Mouse (Mus musculus): Measurements from ENCODE around the gene Ngb. TPM values are rescaled to one million over a fixed set of nuclear protein-coding genes. Genes with fewer than 3 reads are reported as not detected.

The Ngb gene
- polyA plus RNA-seq, 1 experiment: 0.37 TPM

DNA sequence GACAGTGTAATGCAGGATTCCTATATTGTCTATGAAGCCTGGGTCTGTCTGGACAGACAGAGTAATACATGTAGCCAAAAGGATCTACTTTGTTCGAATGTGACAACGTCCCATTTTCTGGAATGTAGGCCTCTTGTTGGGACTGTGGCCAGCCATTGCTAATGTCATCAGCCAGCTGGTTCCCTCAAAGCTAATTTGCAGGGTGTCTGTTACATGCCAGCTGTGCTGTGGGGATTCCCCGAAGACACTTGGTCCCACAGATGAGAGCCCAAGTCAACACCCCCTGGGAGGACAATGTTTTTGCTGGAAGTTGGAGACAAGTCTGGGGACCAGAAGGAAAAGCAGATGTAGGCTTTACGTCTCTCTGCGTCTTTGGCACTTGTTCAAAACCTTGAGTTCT lies 35.9 kb downstream of the Ngb start:
- no peak overlapping the region for H3K9ac ChIP-seq (ENCODE audit: low read depth, poor library complexity, severe bottlenecking)
- TF ChIP-seq POLR2A (IDR thresholded peaks at IDR 0.05; ENCODE audit: insufficient read depth, low read length): no peak
- no peak for TF ChIP-seq CTCF (IDR thresholded peaks at IDR 0.05; ENCODE audit: low read depth, low read length)
- no peak for TF ChIP-seq EP300 (IDR thresholded peaks at IDR 0.05; ENCODE audit: insufficient read depth, low read depth, low read length)
- no peaks in the 10 kb centered on the region for H3K9me3 ChIP-seq (replicated peaks; ENCODE audit: control insufficient read depth, insufficient read depth, low read length, poor library complexity, severe bottlenecking)
- H3K4me3 ChIP-seq (ENCODE audit: low read depth, low read length): no peak overlapping the region
- H3K4me1 ChIP-seq (ENCODE audit: control insufficient read depth, insufficient read depth, low read length): no peaks in the 10 kb centered on the region
- no peak overlapping the region for H3K27ac ChIP-seq (ENCODE audit: insufficient read depth, low read length)
- H3K27me3 ChIP-seq (ENCODE audit: control insufficient read depth, insufficient read depth, low read length, poor library complexity, severe bottlenecking): no peaks in the 10 kb centered on the region
- no peaks in the 10 kb centered on the region for H3K36me3 ChIP-seq (ENCODE audit: control insufficient read depth, insufficient read depth, low read length, poor library complexity, severe bottlenecking)

DNA sequence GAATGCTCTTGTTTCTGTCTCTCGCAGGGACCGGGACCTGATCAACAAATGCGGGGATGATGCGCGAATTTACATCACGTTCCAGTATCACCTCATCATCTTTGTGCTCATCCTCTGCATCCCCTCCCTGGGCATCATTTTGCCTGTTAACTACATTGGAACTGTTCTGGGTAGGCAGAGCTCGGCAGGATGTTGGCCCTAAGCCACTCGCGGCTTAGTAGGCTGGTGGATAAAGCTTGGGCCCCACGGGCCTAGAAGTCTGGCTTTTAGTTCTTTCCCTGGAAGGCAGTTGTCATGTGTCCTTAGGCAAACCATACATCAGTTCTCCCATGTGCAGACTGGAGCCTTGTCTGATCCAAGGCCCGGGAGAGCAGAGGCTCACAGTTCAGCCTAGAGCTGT lies 36.9 kb downstream of the Ngb start:
- Histone ChIP-seq H3K27ac (ENCODE audit: insufficient read depth, low read length) (no peak overlapping the region), H3K36me3 (ENCODE audit: control insufficient read depth, insufficient read depth, low read length, poor library complexity, severe bottlenecking) (no peaks in the 10 kb centered on the region), H3K4me3 (ENCODE audit: low read depth, low read length) (no peak overlapping the region), H3K27me3 (ENCODE audit: control insufficient read depth, insufficient read depth, low read length, poor library complexity, severe bottlenecking) (no peaks in the 10 kb centered on the region), H3K9me3 (replicated peaks; ENCODE audit: control insufficient read depth, insufficient read depth, low read length, poor library complexity, severe bottlenecking) (no peaks in the 10 kb centered on the region), H3K9ac (ENCODE audit: low read depth, poor library complexity, severe bottlenecking) (no peak overlapping the region), H3K4me1 (ENCODE audit: control insufficient read depth, insufficient read depth, low read length) (no peaks in the 10 kb centered on the region)
- no peak for TF ChIP-seq EP300 (IDR thresholded peaks at IDR 0.05; ENCODE audit: insufficient read depth, low read depth, low read length)
- no peak for TF ChIP-seq CTCF (IDR thresholded peaks at IDR 0.05; ENCODE audit: low read depth, low read length)
- TF ChIP-seq POLR2A (IDR thresholded peaks at IDR 0.05; ENCODE audit: insufficient read depth, low read length): no peak

DNA sequence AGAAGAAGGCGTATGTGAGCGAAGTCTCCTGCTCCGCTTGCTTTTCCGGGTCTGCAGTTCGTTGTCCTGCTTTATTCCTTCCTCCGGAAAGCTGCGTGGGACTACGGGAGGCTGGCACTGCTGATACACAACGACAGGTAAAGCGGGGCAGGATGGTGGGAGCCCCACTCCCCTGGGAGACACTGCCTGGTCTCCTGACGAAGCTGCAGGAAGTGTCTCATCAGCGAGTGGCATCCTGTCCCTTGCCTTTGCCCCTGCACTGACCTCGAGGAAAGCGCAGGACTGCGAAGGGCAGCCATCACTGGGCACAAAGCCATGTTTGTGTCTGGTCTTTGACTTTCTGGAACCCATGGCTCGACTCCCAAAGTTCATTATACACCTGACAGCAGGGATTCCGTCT lies 45.3 kb downstream of the Ngb start:
- Histone ChIP-seq H3K9me3 (replicated peaks; ENCODE audit: control insufficient read depth, insufficient read depth, low read length, poor library complexity, severe bottlenecking) (no peaks in the 10 kb centered on the region), H3K27me3 (ENCODE audit: control insufficient read depth, insufficient read depth, low read length, poor library complexity, severe bottlenecking) (no peaks in the 10 kb centered on the region), H3K4me3 (ENCODE audit: low read depth, low read length) (no peak overlapping the region), H3K9ac (ENCODE audit: low read depth, poor library complexity, severe bottlenecking) (no peak overlapping the region), H3K27ac (ENCODE audit: insufficient read depth, low read length) (no peak overlapping the region), H3K36me3 (ENCODE audit: control insufficient read depth, insufficient read depth, low read length, poor library complexity, severe bottlenecking) (no peaks in the 10 kb centered on the region), H3K4me1 (ENCODE audit: control insufficient read depth, insufficient read depth, low read length) (no peaks in the 10 kb centered on the region)
- TF ChIP-seq CTCF (IDR thresholded peaks at IDR 0.05; ENCODE audit: low read depth, low read length): no peak
- TF ChIP-seq EP300 (IDR thresholded peaks at IDR 0.05; ENCODE audit: insufficient read depth, low read depth, low read length): no peak
- no peak for TF ChIP-seq POLR2A (IDR thresholded peaks at IDR 0.05; ENCODE audit: insufficient read depth, low read length)

- no peaks in the 10 kb centered on the region for H3K9me3 ChIP-seq (replicated peaks; ENCODE audit: control insufficient read depth, insufficient read depth, low read length, poor library complexity, severe bottlenecking)
- TF ChIP-seq EP300 (IDR thresholded peaks at IDR 0.05; ENCODE audit: insufficient read depth, low read depth, low read length) (no peak), POLR2A (IDR thresholded peaks at IDR 0.05; ENCODE audit: insufficient read depth, low read length) (no peak), CTCF (IDR thresholded peaks at IDR 0.05; ENCODE audit: low read depth, low read length) (no peak)
Observed at GRCm38 (mm10) chr12:87054873-87055272, 47.5 kb downstream of the Ngb start.

GRCm38 (mm10) chr12:87052661-87053321 lies 49.5 kb downstream of the Ngb start:
- H3K4me3 ChIP-seq (ENCODE audit: low read depth, low read length): no peak overlapping the region
- H3K4me1 ChIP-seq (ENCODE audit: control insufficient read depth, insufficient read depth, low read length): no peaks in the 10 kb centered on the region
- H3K36me3 ChIP-seq (ENCODE audit: control insufficient read depth, insufficient read depth, low read length, poor library complexity, severe bottlenecking): no peaks in the 10 kb centered on the region
- H3K9me3 ChIP-seq (replicated peaks; ENCODE audit: control insufficient read depth, insufficient read depth, low read length, poor library complexity, severe bottlenecking): no peaks in the 10 kb centered on the region
- H3K27me3 ChIP-seq (ENCODE audit: control insufficient read depth, insufficient read depth, low read length, poor library complexity, severe bottlenecking): no peaks in the 10 kb centered on the region
- no peak overlapping the region for H3K27ac ChIP-seq (ENCODE audit: insufficient read depth, low read length)
- TF ChIP-seq CTCF (IDR thresholded peaks at IDR 0.05; ENCODE audit: low read depth, low read length): peak; percentile 88
- no peak for TF ChIP-seq EP300 (IDR thresholded peaks at IDR 0.05; ENCODE audit: insufficient read depth, low read depth, low read length)
- H3K9ac ChIP-seq (ENCODE audit: low read depth, poor library complexity, severe bottlenecking): no peak overlapping the region

More at GRCm38 (mm10) chr12:87054873-87055272, 47.5 kb downstream of the Ngb start:
- H3K4me3 ChIP-seq (ENCODE audit: low read depth, low read length): no peak overlapping the region
- no peaks in the 10 kb centered on the region for H3K27me3 ChIP-seq (ENCODE audit: control insufficient read depth, insufficient read depth, low read length, poor library complexity, severe bottlenecking)
- H3K4me1 ChIP-seq (ENCODE audit: control insufficient read depth, insufficient read depth, low read length): no peaks in the 10 kb centered on the region
- H3K27ac ChIP-seq (ENCODE audit: insufficient read depth, low read length): no peak overlapping the region
- no peaks in the 10 kb centered on the region for H3K36me3 ChIP-seq (ENCODE audit: control insufficient read depth, insufficient read depth, low read length, poor library complexity, severe bottlenecking)
- no peak overlapping the region for H3K9ac ChIP-seq (ENCODE audit: low read depth, poor library complexity, severe bottlenecking)

- Histone ChIP-seq H3K36me3 (ENCODE audit: control insufficient read depth, insufficient read depth, low read length, poor library complexity, severe bottlenecking) (no peaks in the 10 kb centered on the region), H3K27ac (ENCODE audit: insufficient read depth, low read length) (no peak overlapping the region), H3K4me3 (ENCODE audit: low read depth, low read length) (no peak overlapping the region), H3K27me3 (ENCODE audit: control insufficient read depth, insufficient read depth, low read length, poor library complexity, severe bottlenecking) (no peaks in the 10 kb centered on the region), H3K9ac (ENCODE audit: low read depth, poor library complexity, severe bottlenecking) (no peak overlapping the region), H3K9me3 (replicated peaks; ENCODE audit: control insufficient read depth, insufficient read depth, low read length, poor library complexity, severe bottlenecking) (no peaks in the 10 kb centered on the region), H3K4me1 (ENCODE audit: control insufficient read depth, insufficient read depth, low read length) (no peaks in the 10 kb centered on the region)
- TF ChIP-seq POLR2A (IDR thresholded peaks at IDR 0.05; ENCODE audit: insufficient read depth, low read length): no peak
Observed at GRCm38 (mm10) chr12:87047536-87047935, 54.8 kb downstream of the Ngb start.

Other genes with a start within 250 kb of the Ngb start
- 37.9 and 40.3 TPM in 2 replicates for gene Irf2bpl, start 217.7 kb downstream of the Ngb start, polyA plus RNA-seq (2011; ENCODE audit: insufficient read depth, insufficient read length, low read depth, missing spikeins)
- gene Cipc, start 155.5 kb downstream of the Ngb start, polyA plus RNA-seq (2011; ENCODE audit: insufficient read depth, insufficient read length, low read depth, missing spikeins): 21.2 and 23.5 TPM in 2 replicates
- not detected in 2 replicates for gene Zdhhc22, start 112.1 kb downstream of the Ngb start, polyA plus RNA-seq (2011; ENCODE audit: insufficient read depth, insufficient read length, low read depth, missing spikeins)
- 0.99 and 1.1 TPM in 2 replicates for gene Tmem63c, start 81.2 kb downstream of the Ngb start, polyA plus RNA-seq (2011; ENCODE audit: insufficient read depth, insufficient read length, low read depth, missing spikeins)
- gene Gstz1, start 44.6 kb upstream of the Ngb start, polyA plus RNA-seq (2011; ENCODE audit: insufficient read depth, insufficient read length, low read depth, missing spikeins): 34.2 and 40.5 TPM in 2 replicates
- 12.9 and 15.8 TPM in 2 replicates for gene Pomt2, start 45.4 kb upstream of the Ngb start, polyA plus RNA-seq (2011; ENCODE audit: insufficient read depth, insufficient read length, low read depth, missing spikeins)
- gene Samd15, start 97.2 kb upstream of the Ngb start, polyA plus RNA-seq (2011; ENCODE audit: insufficient read depth, insufficient read length, low read depth, missing spikeins): 0.44 TPM in 1 of 2 replicates, not detected in the other
- gene Tmed8, start 97.9 kb upstream of the Ngb start, polyA plus RNA-seq (2011; ENCODE audit: insufficient read depth, insufficient read length, low read depth, missing spikeins): 13.0 and 13.4 TPM in 2 replicates
- 4.8 and 6.1 TPM in 2 replicates for gene Noxred1, start 136.2 kb upstream of the Ngb start, polyA plus RNA-seq (2011; ENCODE audit: insufficient read depth, insufficient read length, low read depth, missing spikeins)
- 31.0 and 33.8 TPM in 2 replicates for gene Vipas39, start 163.7 kb upstream of the Ngb start, polyA plus RNA-seq (2011; ENCODE audit: insufficient read depth, insufficient read length, low read depth, missing spikeins)
- gene Ahsa1, start 163.9 kb upstream of the Ngb start, polyA plus RNA-seq (2011; ENCODE audit: insufficient read depth, insufficient read length, low read depth, missing spikeins): 195 and 198 TPM in 2 replicates
- gene Ism2, start 197.2 kb upstream of the Ngb start, polyA plus RNA-seq (2011; ENCODE audit: insufficient read depth, insufficient read length, low read depth, missing spikeins): 5.5 and 5.9 TPM in 2 replicates